Mouse (Mus musculus): ENCODE results near the gene Derl3.

- no peak for TF ChIP-seq CTCF (IDR thresholded peaks at IDR 0.05; ENCODE audit: low read depth, low read length)
- TF ChIP-seq GATA1 (IDR thresholded peaks at IDR 0.05; ENCODE audit: borderline replicate concordance, low read length), result no peak
- TF ChIP-seq TAL1 (conservative IDR thresholded peaks at IDR 0.05; ENCODE audit: low read depth, low read length), result no peak
- TF ChIP-seq POLR2AphosphoS5 (IDR thresholded peaks at IDR 0.05; ENCODE audit: insufficient replicate concordance, low read depth, low read length), result no peak
- no peak for TF ChIP-seq GATA2 (IDR thresholded peaks at IDR 0.05; ENCODE audit: borderline replicate concordance, low read depth, low read length)
Measured at GRCm38 (mm10) chr10:75921026-75921725, 28.0 kb downstream of the Derl3 start, which contains the start of gene Smarcb1.
